Comparison of ENCODE assay signal across 16 mouse cellular contexts in genomic region chr12:33553731-33554130, GRCm38 (mm10).
A peak's percentile ranks its signal among the peaks of the same experiment; 100 is the strongest.
DNase-seq lines count a peak whose midpoint lies in the region; ATAC-seq and TF ChIP-seq lines count a peak whose summit lies in the region.
"Had no signal": no experiment of that assay in that cellular context is flagged by ENCODE, and none has a peak within 500 bp of the region (broad histone marks: within the 10 kb centered on the region; RNA-seq: fewer than 3 reads in every experiment).

No protein-coding gene starts in this region.

- TF ChIP-seq CTCF in lung, embryonic 14.5 days (IDR thresholded peaks at IDR 0.05; ENCODE audit: low read depth): no peak

- peak; percentile 12 for DNase-seq in lung, embryonic 14.5 days
- DNase-seq in lung, postnatal 36 days: no peak
- DNase-seq in R1 (ENCODE audit: low read depth, low spot score): peak; percentile 44
- DNase-seq in embryo, embryonic 11.5 days (ENCODE audit: low read depth, low spot score): peak; percentile 7
- DNase-seq in limb, embryonic 14.5 days (ENCODE audit: low spot score): peak; percentile 50
- no peak for DNase-seq in layer of hippocampus, postnatal 36 days
- DNase-seq in thymus, adult 18-20 months: no peak
- DNase-seq: adrenal gland, adult 8-10 months; cerebellum, adult 9-10 months; heart, postnatal 10 days; lung, postnatal 4 days; right cerebral cortex, postnatal 4 days had no signal

- H3K36me3 ChIP-seq in lung, embryonic 14.5 days (ENCODE audit: insufficient read depth): no peaks in the 10 kb centered on the region
- H3K36me3 ChIP-seq in limb, embryonic 14.5 days (ENCODE audit: control insufficient read depth, insufficient read depth, low read length): no peaks in the 10 kb centered on the region

- H3K9ac ChIP-seq in lung, embryonic 14.5 days: no peak overlapping the region
- no peak overlapping the region for H3K9ac ChIP-seq in limb, embryonic 14.5 days (ENCODE audit: low read depth, low read length, severe bottlenecking)

- no peak overlapping the region for H3K4me3 ChIP-seq in lung, embryonic 14.5 days (ENCODE audit: low read depth, low read length)
- H3K4me3 ChIP-seq in limb, embryonic 14.5 days (replicated peaks; ENCODE audit: low read length): no peak overlapping the region
- H3K4me3 ChIP-seq: myocyte had no signal

- no peak overlapping the region for H3K4me2 ChIP-seq in lung, embryonic 14.5 days
- no peak overlapping the region for H3K4me2 ChIP-seq in limb, embryonic 14.5 days (replicated peaks; ENCODE audit: low read depth, low read length, severe bottlenecking)

- no peaks in the 10 kb centered on the region for H3K9me3 ChIP-seq in lung, embryonic 14.5 days (ENCODE audit: low read depth, low read length)
- H3K9me3 ChIP-seq in limb, embryonic 14.5 days (ENCODE audit: control insufficient read depth, low read length): no peaks in the 10 kb centered on the region

- 41% methylated on average over 4 of the region's 4 CpGs for WGBS in lung, embryonic 14.5 days
- WGBS in limb, embryonic 14.5 days: 17% methylated on average over 4 of the region's 4 CpGs

- no peak for TF ChIP-seq POLR2A in limb, embryonic 14.5 days (IDR thresholded peaks at IDR 0.05; ENCODE audit: borderline replicate concordance, extremely low read depth, insufficient read depth, insufficient read length)

- H3K27me3 ChIP-seq in lung, embryonic 14.5 days (ENCODE audit: insufficient read depth, low read length): no peaks in the 10 kb centered on the region
- no peaks in the 10 kb centered on the region for H3K27me3 ChIP-seq in limb, embryonic 14.5 days (ENCODE audit: control insufficient read depth, insufficient read depth, low read length)
- H3K27me3 ChIP-seq: Patski had no signal

- no peak for ATAC-seq in lung, embryonic 14.5 days (ENCODE audit: insufficient read depth)
- peak; percentile 67 for ATAC-seq in limb, embryonic 14.5 days (ENCODE audit: low FRiP score, low read depth)
- ATAC-seq: CD4-positive, CD25-positive, alpha-beta regulatory T cell, adult 4 months; Patski had no signal

- no peak overlapping the region for H3K27ac ChIP-seq in lung, embryonic 14.5 days (ENCODE audit: low read depth)
- H3K27ac ChIP-seq in limb, embryonic 14.5 days (replicated peaks; ENCODE audit: low read depth, low read length): no peak overlapping the region; the same call in 1 of the 2 replicates
- H3K27ac ChIP-seq: kidney, postnatal 0 days had no signal

- no peaks in the 10 kb centered on the region for H3K4me1 ChIP-seq in lung, embryonic 14.5 days (ENCODE audit: insufficient read depth)
- peaks cover 8% of the 10 kb centered on the region for H3K4me1 ChIP-seq in limb, embryonic 14.5 days (ENCODE audit: control insufficient read depth, insufficient read depth, low read length)

Comparison
In these comparisons a context has a peak if more than half of its experiments do, and no peak if none do; other contexts are left out.
1. DNase-seq: peak in lung, embryonic 14.5 days (single experiment), R1 (single experiment), embryo, embryonic 11.5 days (single experiment) and limb, embryonic 14.5 days (single experiment); none in lung, postnatal 36 days (single experiment), layer of hippocampus, postnatal 36 days (0 of 2) and thymus, adult 18-20 months (0 of 2).